Mouse (Mus musculus): ENCODE measurements around the gene Gm44502.
"Not testable (repeated sequence)": the region's sequence is repeated elsewhere in the genome, so short reads cannot be mapped to it uniquely, and the experiment has no call there.

Gene Gm44502

DNA sequence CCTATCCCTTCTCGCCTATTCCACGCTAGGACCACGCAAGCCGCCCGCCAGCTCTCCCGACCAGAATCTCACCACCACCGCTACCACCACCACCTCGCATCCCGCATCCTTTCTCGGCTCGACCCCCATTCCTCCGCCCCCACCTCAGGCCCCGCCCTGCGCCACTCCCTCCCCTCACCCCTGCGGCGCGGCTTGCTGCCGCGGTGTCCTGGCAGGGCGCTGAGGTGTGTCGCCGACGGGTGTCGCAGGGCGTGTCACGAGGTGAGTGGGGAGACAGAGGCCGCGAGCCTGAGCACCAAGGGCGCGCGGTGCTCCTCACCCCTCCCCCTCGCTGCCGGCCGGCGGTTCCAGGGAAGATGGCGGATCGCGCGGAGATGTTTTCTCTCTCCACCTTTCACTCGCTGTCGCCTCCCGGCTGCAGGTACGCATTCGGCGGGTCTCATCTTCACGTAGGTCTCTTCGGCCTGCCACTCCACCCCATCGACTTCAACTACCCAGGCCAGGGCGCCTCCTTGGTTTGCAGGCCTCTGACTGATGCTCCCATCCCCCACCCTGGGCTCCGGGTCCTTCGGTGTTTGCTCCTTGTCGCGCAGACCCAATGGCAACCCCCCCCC, 24.5 kb upstream of the Gm44502 start, which contains the start of gene Mapk8ip2:
TSS of gene Mapk8ip2 (plus strand) at position 49 of the 614 bp plus-strand sequence.
- DNase-seq = peak in 1 of 2 experiments; percentile 19

DNA sequence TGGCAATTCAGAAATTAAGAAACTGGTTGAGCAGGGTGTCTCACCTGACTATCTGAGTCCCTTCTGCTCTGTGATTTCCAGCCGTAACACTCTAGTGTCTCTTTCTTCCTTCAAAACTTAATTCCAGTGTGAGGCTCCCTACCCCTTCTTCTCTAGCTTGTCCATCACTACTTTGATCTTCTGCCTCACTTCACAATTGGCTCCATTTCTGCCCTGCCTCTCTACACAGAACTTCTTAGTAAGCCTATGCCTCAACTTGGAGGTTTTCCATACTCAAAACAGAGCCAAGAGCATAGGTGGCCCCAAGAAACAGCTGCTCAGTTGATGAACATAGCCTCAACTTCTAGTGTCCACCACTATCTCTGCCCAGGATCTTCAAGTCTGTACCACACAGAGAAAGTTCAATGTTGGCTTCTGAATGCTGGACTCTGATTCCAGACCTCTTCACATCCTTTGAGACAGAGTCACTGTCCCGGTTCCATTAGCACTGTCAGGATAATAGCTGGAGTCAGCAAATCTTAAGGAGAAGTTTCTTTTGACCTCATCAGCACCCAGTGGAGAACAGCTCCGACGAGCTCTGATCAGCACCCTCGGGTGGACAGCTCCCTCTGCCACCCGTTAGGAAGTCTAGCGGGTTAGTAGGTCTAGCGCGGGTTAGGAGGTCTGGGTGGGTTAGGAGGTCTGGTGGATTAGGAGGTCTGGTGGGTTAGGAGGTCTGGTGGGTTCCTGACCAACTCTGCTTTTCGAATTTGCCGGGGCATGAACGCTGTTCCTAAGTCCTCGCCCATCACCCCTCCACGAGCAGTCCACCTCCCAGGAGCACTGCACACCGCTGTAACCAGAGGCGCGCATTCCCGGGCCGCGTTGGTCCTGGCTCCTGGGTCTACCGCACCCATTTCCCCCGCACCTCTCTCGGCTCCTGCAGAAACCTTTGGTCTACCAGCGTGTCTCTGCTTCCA, 23.7 kb upstream of the Gm44502 start:
- DNase-seq = peak; percentile 36 to 48

DNA sequence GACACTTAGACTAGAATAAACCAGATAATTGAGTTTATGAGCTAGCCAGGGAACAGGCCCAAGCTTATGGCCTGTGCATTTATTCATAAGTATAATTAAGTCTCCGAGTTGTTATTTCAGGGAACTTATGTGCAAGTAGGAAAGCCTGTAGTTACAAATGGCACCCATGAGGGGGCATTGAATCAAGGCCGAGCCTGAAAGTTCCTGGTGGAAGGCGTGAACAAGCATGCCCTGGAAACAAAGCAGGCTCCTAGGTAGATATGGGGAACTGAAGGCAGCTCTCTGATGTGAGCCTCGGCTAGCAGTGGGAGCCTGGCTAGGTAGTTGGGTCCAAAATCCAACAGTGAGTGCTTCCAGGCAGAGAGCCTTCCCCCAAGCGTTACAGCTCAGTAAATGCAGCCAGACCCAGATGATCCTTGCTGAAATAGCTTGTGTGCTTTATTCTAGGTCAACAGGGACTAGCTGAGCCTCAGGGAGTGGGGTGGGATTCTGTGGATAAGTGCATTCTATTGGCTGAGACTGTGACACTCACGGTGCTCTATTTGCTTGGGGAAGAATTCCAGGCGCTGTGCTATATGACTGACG, 13.1 kb upstream of the Gm44502 start:
- no peak for DNase-seq

DNA sequence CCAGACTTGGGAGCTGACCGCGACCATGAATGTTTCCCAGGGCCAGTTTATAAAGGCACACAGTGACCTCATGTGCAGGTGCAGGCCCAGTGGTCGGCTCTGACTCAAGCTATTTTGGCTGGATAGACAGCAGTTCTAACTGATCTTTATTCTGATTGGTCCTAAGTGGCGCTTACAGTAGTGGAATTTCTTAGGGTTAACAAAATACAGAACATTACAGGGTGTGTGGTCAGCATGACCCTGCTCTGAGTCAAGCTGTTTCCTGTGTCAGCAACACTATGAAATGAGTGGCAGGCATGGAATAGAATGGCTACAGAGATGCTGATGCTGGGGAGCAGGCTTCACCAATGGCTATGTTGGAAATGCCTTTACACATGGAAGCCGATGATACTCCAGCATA, 6.4 kb upstream of the Gm44502 start:
- no peak for DNase-seq

DNA sequence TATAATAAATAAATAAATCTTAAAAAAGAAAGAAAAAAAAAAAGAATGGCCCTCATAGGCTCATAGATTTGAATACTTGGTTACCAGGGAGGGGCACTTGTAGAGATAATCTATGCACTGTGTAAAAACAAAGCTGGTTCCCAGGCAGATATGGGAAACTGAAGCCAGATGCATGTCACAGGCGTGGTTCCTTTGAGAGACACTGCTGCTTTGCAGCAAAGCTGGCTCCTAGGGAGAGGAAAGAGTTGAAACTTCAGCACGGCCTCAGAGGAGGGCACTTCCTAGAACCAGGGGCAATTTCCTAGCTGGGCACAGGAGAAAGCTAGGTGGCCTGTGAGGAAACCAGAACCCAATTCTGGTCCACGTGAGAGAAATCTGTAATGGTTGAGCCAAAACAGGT, 4.6 kb upstream of the Gm44502 start:
- no peak for DNase-seq

DNA sequence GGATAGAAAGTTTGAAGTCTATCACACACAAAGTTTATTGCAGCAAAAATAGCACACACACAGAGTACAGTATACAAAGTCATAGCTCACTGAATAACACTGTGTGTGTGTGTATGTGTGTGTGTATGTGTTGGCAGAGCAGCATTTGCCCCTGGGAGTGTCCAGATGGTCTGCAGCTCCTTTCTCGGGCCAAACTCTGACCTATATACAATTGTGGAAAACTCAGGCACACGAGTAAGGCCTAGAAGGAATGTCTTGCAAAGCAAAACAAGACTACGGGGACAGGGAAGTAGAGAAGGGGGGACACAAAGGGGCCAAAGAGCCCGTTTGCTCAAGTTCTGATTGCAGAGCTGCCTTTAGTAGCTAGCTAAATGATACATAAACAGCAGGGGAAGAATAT, 3.5 kb upstream of the Gm44502 start:
- DNase-seq = no peak

DNA sequence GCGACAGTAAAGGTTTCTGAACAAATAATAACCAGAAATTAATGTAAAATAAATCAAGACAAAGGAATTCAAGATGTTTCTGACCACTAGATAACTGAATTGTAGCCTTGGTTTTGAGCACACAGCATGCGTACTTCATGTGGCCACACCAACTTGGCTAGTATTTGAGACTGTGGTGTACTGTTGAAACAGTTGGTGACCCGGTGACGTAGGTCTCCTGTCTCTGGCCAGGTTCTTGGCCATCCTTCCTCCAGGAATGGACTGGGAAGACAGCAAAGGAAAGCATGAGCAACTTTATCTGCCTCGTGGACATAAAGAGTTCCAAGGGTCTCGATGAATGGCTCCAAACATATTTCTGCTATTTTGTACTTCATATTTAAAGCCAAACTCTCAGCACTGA, 2.3 kb upstream of the Gm44502 start:
- no peak for DNase-seq

DNA sequence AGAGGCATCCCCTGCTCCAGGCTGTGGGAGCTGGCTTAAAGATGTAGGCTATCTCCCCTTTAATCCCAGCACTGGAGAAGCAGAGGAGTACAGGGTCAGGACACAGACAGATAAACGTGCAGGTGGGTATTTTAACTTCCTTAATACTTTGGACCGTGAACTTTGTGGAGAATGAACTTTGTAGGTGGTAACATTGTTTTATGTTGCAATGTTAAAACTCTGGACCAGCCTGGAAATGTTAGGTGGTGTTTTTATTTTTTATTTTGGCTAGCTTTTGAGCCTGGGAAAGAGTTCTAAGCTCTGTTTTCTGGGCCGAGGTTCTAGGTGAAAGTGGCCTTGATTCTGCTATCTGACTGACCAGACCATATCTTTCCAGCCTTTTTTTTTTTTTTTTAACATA, 1.8 kb upstream of the Gm44502 start:
- no peak for DNase-seq

DNA sequence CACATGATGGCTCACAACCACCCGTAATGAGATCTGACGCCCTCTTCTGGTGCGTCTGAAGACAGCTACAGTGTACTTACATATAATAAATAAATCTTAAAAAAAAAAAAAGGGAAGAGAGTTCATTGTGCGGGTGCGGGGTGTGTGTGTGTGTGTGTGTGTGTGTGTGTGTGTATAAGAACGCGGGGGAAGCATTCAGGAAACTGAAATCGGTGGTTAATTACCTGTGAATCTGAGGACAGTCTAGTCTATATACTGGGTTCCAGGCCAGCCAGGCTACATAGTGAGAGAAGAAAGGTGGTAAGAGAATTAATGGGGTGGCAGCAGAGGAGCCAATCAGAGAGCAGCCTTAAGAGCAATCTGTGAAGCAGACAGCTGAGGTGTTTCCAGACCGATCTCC, 1.3 kb upstream of the Gm44502 start:
- DNase-seq = not testable (repeated sequence)

DNA sequence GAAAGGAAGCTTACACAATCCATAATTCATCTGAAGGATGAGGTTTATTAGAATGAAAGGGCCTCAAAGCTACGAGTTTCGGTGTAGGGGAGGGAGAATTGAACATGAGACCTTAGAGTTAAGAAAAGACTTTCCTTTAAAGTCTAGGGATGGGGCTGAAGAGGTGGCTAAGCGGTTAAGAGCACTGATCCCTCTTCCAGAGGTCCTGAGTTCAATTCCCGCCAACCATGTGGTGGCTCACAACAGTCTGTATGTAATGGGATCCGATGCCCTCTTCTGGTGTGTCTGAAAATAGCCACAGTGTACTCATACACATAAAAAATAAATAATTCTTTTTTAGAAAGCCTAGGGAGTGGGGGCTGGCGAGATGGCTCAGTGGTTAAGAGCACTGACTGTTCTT, 845 bp upstream of the Gm44502 start:
- DNase-seq = no peak

DNA sequence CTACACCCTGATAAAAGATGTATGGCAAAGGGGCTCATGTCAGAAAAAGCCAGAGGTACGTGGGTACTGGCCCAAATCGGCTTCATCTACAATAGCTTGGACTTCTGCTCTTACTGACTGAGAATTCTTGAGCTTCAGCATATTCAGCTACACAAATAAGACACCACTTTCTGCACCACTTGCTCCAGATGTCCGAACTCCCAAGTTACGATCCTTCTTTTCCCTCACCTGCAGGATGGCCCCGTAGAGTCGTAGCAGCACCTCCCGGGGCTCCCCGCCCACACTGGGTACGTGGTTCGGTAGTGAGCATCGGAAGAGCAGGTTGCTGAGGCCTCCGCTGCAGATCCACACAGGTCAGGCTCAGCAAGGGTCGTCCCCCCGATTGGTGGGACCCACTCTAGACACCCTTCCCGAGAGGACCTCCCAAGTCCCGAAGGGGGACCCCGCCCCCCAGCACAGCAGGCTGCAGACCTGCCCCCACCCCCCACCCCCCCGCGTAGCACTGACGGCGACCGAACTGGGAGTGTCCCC, 610 bp downstream of the Gm44502 start:
- no peak for DNase-seq

DNA sequence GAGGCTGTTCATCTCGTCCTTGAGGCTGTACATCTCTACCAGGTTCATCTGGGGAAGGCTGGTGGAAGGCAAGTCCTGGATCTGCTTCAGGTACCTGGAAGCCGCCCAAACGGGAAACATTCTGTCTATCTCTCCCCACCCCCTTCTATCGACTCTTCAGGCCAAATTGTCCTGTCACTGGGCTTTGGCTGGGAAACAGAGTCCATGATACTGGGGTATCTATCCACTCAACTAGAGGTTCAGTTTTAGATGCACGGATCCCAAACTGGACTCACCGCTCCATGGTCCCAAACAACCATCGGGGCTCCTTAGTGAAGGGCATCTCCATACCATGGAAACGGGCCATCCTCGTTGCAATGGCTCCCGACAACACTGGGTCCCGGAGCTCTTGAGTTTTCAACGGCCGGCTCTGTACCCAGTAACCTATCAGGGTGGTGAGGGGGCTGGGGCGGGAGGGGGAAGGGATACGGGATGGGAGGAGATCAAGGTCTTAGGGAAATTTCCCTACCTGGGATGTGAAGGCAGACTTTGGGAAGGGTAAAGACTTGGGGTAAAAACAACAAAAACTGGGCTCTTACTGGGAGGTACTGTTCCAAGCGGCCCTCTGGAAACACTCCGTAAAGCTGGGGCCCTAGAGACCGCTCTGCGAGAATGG, 1.2 kb downstream of the Gm44502 start:
- no peak for DNase-seq

DNA sequence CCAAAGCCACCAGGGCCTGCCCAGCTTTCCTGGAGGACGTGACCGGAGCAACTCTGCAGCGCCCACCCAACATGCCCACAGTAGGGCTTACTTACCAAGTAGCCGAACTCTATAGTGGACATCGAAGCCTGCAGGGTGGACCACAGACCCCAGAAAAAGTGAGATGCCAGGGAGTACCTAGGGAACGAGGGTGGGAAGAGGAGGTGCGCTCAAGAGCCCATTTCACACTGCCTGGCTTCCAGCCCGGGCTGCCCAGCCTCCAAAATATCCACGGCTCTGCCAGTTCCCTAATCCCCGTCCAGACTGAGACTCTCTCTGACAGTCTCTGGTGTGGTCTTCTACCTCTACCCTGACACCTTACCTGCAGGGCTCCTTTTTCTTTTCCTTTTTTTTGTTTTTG, 2.8 kb downstream of the Gm44502 start:
- DNase-seq = no peak

DNA sequence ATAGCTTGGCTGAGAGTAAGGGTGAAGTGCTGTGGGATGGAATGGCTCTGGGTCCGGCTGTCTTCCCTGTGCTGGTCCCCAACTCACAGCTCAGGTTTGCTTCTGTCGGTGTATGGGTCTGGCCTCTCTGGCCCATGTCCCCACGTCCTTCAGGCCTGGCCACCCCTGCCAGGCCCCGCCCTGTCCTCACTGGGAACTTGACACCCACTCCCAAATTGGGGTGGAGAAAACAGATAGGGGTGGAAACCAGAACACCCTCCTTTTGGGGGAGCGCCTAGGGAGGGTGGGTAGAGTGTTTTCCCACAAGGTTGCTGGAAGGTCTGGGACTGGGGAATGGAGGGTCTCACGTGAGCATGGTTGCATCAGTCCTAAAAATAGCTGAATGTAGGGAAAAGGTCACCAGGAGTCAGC, 3.8 kb downstream of the Gm44502 start, which contains the start of gene Cpt1b:
TSS of gene Cpt1b (minus strand) at position 153 of the 411 bp plus-strand sequence.
- no peak for DNase-seq

DNA sequence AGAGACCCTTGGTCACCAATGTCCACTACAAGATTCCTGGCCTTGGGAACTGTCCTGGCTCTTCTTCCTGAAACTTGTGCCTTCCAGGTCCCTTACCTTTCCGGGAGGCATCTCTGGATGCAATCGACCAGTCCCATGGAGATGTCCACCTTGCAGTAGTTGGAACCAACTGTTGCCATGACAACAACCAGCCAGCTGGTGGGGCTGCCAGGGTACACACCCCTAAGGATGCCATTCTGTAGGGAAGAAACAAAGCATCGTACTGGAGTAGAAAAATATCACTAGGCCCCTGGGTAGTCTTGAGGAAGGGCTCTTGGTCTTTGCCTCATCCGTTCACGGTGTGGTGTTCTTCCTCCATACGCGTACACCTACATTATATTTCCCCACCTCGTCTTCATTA, 4.9 kb downstream of the Gm44502 start:
- DNase-seq = no peak

DNA sequence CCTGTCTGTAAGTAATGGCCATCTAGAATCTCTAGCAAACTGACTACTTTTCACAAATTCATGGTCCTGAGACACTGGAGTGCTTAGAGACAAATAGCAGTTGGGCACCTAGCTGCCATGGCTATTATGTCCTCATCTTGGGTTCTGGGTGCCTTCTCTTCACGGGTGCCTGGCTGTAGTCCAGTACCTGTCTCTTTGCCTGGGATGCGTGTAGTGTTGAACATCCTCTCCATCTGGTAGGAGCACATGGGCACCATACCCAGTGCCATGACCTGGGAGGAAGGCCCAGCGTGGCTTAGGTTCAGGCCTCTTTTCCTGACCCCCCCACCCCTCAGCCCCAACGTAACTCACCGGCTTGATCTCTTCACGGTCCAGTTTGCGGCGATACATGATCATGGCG, 7.6 kb downstream of the Gm44502 start:
- DNase-seq = no peak

DNA sequence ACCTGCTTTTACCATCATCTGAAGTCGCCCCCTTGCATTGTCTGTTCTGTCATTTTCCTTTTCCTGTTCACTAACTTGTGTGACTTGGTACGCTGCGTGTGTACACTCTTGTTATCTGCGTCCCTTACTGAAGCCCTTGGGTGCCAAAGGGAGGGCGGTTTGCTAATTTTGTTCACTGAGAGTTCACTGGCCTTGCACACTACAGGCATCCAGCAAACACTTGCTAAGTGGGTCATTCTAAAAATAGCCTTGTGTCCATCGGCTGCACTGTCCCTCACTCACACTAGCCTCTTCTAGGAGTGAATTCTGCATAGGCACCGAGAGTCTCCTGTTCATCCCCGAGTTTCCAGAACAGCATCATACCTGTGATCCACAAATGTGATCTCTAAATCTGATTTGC, 14.2 kb downstream of the Gm44502 start:
- no peak for DNase-seq

DNA sequence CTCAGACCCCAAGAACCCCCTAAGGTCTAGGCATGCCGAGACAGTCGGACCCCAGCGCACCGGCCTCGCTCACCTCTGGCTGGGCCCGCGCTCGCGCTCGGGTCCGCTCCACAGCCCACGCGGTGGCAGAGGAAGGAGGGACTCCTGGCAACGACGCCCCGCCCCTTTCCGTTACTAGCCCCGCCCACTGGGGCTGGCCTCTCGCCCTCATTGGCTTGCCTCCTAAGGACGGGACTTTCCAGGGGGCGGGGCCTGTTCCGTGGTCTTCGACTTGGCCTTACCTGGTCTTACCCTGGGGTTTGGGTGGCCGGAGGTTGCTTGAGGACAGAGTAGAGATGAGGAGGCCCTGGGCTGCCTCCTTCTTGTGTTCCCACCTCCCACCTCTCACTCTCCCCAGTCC, 19.4 kb downstream of the Gm44502 start, which contains the start of gene Syce3:
TSS of gene Syce3 (minus strand) at position 386 of the 400 bp plus-strand sequence.
- no peak for DNase-seq

DNA sequence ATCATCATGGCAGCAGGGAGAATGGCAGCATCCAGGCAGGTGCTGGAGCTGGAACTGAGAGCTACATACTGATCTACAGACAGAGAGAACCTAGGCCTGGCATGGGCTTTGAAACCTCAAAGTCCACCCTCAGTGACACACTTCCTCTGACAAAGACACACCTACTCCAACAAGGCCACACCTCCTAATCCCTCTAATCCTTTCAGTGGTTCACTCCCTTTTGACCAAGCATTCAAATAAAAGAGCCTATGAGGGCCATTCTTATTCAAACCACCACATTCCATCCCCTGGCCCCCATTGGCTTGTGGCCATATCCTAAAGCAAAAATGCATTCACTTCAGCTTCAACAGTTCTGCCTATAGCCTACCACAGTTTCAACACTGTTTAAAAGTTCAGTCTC, 22.8 kb downstream of the Gm44502 start:
- no peak for DNase-seq

DNA sequence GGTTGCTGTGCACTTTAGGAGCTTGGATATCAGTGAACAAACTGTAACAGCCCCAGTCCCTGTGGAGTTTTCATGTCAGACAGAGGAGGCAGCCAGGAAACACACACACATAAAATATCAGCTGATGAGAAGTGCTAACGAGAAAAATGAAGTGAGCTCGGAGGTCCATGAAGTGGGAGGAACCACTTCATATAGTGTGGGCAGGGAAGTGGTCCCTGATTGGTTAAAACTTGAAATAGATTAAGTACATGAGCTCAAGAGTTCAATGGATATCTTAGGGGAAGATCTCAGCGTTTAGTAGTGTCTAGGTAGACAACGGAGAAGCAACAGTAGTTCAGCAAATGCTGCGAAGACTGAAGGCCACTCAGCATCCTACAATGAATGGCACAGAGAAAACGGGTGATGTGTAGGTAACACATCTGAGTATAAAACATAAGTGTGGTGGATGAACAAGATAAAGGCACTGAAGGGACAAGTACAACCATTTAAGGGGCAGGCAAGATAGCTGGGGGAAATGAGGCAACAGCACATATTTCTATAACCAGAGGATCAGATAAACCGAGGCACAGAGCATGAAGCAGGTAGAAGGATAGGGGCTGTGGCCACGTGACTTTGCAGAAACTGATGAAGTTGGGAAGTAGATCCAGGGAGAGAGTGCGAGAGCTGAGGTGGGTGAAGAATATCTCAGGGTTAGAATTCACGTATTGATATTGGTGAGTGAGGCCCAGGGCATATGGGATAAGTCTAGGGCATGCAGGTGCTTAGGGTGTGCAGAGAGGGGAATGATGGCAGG, 24.5 kb downstream of the Gm44502 start:
- no peak for DNase-seq

DNA sequence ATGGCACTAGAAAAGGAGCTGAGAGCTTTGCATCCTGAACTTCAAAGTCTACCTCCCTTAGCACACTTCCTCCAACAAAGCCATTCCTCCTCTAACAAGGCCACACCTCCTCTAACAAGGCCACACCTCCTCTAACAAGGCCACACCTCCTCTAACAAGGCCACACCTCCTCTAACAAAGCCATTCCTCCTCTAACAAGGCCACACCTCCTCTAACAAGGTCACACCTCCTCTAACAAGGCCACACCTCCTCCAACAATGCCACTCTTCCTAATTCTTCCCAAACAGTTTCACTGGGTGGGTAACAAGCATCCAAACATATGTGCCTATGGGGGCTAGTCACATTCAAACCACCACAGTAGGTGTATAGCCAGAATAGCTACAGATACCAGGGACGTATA, 27.0 kb downstream of the Gm44502 start:
- no peak for DNase-seq

DNA sequence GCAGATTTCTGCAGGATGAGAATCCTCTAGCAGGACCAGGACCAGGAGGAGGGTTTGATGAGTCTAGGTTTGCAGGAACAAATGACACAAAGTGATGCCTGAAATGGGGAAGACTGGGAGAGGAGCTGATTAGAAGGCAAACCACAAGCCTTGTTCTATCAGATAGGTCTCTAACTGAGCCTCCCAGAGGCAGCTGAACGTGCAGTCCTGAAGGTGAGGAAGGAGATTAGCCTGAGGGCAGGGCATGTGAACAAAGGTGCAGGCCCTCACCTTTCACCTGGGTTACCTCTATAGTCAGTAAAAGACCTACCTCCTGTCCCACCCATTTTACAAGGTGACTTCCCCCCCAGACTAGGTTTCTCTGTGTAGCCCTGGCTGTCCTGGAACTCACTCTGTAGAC, 29.8 kb downstream of the Gm44502 start:
- DNase-seq = no peak

Data from thymus, postnatal 36 days (tissue).